Mouse (Mus musculus): ENCODE results near the gene Pcnx2.

The Pcnx2 gene

GRCm38 (mm10) chr8:125823719-125824118 lies 74.4 kb downstream of the Pcnx2 start:
- in situ Hi-C loops (cut with MboI): no loop called here

DNA sequence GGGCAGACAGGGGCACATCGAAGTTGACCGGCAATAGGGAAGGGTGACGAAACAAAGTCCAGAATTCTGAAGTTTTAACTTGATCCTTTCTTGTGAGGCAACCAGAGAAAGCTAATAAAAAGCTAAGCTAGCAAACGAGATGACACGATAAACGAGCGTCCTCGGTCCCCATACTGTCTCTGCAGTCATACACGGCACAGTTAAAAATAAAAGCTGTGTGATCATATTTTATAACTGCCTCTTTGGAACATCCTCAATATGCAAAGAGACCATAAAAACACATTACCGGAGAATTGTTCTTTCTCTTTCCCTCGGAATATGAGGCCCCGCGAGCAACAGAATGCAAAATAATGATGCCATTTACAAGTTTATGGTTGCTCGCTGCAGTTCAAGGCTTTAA lies 76.1 kb downstream of the Pcnx2 start:
- in situ Hi-C loops (cut with MboI): no loop called here

GRCm38 (mm10) chr8:125819797-125820196 lies 78.3 kb downstream of the Pcnx2 start:
- in situ Hi-C loops (cut with MboI): no loop called here

- in situ Hi-C loops (cut with MboI): no loop called here
Measured at GRCm38 (mm10) chr8:125818796-125819195, 79.3 kb downstream of the Pcnx2 start.

DNA sequence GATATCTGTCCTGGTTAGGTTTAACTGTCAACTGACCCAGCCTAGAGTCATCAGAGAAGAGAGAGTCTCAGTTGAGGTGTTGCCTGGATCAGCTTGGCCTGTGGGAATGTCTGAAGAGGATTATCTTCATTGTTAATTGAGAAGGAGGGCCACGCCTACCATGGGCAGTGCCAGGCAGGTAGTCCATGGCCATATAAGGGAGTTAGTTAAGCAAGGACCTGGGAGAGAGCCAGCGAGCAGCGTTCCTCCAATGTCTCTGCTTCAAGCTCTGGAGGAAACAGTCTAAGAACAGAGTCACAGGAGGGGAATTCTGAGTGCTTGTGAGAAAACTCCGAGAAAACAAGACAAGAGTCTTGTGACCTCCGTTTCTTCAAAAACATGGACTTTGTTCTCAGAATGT lies 81.4 kb downstream of the Pcnx2 start:
- in situ Hi-C loops (cut with MboI): no loop called here

DNA sequence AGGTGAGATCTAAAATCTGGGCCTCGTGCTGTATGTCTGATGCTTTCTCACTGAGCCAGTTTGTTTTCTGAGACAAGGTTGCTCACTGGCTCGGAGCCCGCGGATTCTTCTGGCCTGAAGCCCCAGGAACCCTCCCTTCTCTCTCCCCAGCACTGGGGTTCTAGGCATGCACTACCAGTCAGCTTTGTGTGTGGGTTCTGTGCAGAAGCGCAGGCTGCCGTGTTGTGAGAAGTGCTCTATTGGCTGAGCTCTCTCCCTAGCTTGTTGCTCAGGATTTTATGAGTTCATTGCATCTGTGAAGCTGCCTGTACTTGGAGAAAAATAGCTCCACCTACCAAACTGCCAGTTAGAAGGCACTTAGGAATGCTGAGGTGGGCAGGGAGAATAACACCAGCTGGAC lies 89.3 kb downstream of the Pcnx2 start:
- in situ Hi-C loops (cut with MboI): no loop called here

DNA sequence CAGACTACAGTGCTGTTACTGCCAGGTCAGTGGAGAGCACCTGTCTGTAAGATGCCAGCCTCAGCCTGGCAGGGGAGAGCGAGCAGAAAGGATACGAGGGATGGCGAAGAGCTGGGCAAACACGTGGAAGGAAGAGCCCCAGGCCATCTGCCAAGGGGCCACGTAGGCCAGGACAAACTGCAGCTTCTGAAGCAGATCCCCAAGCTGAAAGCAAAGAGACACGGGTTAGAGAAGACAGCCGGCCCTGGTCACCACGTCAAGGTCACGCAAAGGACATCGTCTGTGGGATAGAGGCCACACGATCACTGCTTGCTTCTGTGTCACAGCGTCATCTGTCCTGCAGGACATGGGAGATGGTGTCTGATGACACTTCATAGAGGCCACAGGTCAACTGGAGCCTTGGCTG lies 90.2 kb downstream of the Pcnx2 start:
- in situ Hi-C loops (cut with MboI): no loop called here

- in situ Hi-C loops (cut with MboI): no loop called here
Measured at GRCm38 (mm10) chr8:125806459-125806858, 91.7 kb downstream of the Pcnx2 start.

GRCm38 (mm10) chr8:125796970-125797369 lies 101.1 kb downstream of the Pcnx2 start:
- in situ Hi-C loops (cut with MboI): no loop called here

DNA sequence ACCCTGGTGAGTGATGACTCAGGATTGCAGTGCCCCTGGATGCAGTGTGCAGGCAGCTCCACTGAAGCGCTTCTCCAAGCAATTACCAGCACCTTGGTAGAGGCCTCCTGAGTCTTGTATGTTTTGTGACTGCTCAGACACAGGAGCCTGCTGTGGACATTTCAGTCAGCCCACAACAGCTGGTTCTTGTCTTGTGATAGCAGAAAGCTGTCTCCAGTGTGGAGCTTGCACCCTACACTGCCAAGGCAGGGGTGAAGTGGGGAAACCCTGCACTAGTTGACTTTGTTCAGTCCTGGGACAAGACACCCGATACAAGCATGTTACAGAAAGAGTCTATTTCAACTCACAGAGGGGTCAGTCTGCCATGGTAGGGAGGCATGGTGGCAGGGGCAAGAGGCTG lies 102.8 kb downstream of the Pcnx2 start:
- in situ Hi-C loops (cut with MboI): no loop called here

GRCm38 (mm10) chr8:125792816-125793455 lies 105.2 kb downstream of the Pcnx2 start:
- in situ Hi-C loops (cut with MboI): no loop called here

- in situ Hi-C loops (cut with MboI): no loop called here
Measured at GRCm38 (mm10) chr8:125786886-125787285, 111.2 kb downstream of the Pcnx2 start.

- in situ Hi-C loops (cut with MboI): no loop called here
Measured at GRCm38 (mm10) chr8:125782161-125782560, 116.0 kb downstream of the Pcnx2 start.

DNA sequence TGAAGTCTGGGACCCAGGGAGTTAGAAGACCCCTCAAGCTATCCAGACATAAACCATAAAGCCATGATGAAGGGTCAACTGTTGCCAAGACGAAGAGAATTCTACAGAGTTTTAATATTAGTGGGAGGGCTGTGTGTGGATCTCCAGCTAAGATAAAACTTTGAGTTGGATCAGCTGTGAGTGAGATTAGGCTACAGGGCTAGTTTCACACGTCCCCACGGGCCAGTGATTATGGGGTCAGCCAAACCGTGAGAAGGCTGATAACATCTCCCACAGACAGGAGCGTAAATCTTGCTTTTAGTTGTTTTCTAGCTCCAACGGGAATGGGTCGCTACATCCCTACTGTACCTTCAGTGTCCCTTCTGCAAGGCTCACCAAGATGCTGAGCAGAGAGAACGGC lies 118.5 kb downstream of the Pcnx2 start:
- in situ Hi-C loops (cut with MboI): no loop called here

DNA sequence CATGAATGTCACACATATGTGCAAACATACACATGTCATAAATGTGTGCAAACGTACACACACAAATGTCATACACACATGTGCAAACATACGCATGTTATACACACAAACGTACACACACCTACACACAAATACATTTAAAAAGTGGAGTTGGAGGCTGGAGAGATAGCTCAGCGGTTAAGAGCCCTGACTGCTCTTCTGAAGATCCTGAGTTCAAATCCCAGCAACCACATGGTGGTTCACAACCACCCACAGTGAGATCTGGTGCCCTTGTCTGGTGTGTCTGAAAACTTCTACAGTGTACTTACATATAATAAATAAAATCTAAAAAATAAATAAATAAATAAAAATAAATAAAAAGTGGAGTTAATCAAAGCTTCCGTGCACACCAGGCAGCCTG lies 119.2 kb downstream of the Pcnx2 start:
- in situ Hi-C loops (cut with MboI): no loop called here

- in situ Hi-C loops (cut with MboI): no loop called here
Measured at GRCm38 (mm10) chr8:125777478-125778164, 120.5 kb downstream of the Pcnx2 start.

GRCm38 (mm10) chr8:125776800-125777199 lies 121.3 kb downstream of the Pcnx2 start:
- in situ Hi-C loops (cut with MboI): no loop called here

DNA sequence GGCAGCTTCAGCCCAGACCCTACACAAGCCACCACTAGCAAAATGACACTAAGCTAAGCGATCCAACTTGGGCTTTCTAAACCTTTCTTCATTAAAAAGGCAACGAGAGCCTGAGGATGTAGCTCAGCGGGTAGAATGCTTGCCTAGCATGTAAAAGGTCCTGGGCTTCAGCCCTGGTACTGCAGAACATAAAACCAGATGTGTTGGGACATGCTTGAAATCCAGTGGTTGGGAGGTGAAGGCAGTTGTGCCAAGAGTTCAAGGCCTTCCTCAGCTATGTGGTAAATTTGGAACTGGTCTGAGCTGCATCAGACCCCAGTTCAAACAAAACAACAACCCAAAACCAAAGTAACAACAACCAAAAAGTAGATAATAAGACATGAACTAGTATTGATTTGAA lies 121.8 kb downstream of the Pcnx2 start:
- in situ Hi-C loops (cut with MboI): no loop called here

GRCm38 (mm10) chr8:125775031-125775430 lies 123.1 kb downstream of the Pcnx2 start:
- in situ Hi-C loops (cut with MboI): no loop called here

- in situ Hi-C loops (cut with MboI): no loop called here
Measured at GRCm38 (mm10) chr8:125773281-125773803, 124.8 kb downstream of the Pcnx2 start.

- in situ Hi-C loops (cut with MboI): no loop called here
Measured at GRCm38 (mm10) chr8:125772300-125772699, 125.8 kb downstream of the Pcnx2 start.

- in situ Hi-C loops (cut with MboI): no loop called here
Measured at GRCm38 (mm10) chr8:125768079-125768478, 130.0 kb downstream of the Pcnx2 start.

GRCm38 (mm10) chr8:125763066-125763786 lies 134.9 kb downstream of the Pcnx2 start:
- in situ Hi-C loops (cut with MboI): no loop called here
